Mouse (Mus musculus) mesoderm, embryonic 11.5 days (tissue): ENCODE measurements at regions not wholly inside any gene's neighbourhood (a gene's known extent, or its start where the extent isn't known, plus 50 kb on each side); places are given as distances from the start of the nearest gene placed in this dataset.
A peak's percentile ranks its signal among the peaks of the same experiment; 100 is the strongest.
"Not testable (repeated sequence)": the region's sequence is repeated elsewhere in the genome, so short reads cannot be mapped to it uniquely, and the experiment has no call there.

Experiments used
- DNase-seq: peaks from one replicate; pipeline ENCODE4 v3.0.0-alpha.2; 2012; ENCODE audit warnings: low read depth, low spot score

GRCm38 (mm10) chr7:88680849-88681248 is 250.8 kb downstream of the Rab38 start:
- DNase-seq, result peak; percentile 6

- DNase-seq, result not testable (repeated sequence)
Observed at GRCm38 (mm10) chr7:88721031-88721430, 291.0 kb downstream of the Rab38 start.

GRCm38 (mm10) chr7:88734506-88734905 is 304.4 kb downstream of the Rab38 start:
- DNase-seq, result no peak

- DNase-seq, result no peak
Observed at GRCm38 (mm10) chr7:88735768-88736167, 305.7 kb downstream of the Rab38 start.

- no peak for DNase-seq
Observed at GRCm38 (mm10) chr7:88777371-88777770, 347.3 kb downstream of the Rab38 start.

GRCm38 (mm10) chr7:88782906-88783305 is 352.8 kb downstream of the Rab38 start:
- DNase-seq, result no peak

GRCm38 (mm10) chr7:88808175-88808574 is 378.1 kb downstream of the Rab38 start:
- no peak for DNase-seq

- no peak for DNase-seq
Observed at GRCm38 (mm10) chr7:88810170-88810569, 380.1 kb downstream of the Rab38 start.

- no peak for DNase-seq
Observed at GRCm38 (mm10) chr7:88820204-88820603, 390.1 kb downstream of the Rab38 start.

- DNase-seq, result no peak
Observed at GRCm38 (mm10) chr7:88826498-88826897, 396.4 kb downstream of the Rab38 start.

GRCm38 (mm10) chr7:88847946-88848524 is 418.0 kb downstream of the Rab38 start:
- DNase-seq, result no peak
